Mouse (Mus musculus) megakaryocyte, embryonic 14.5 days (primary cell): ENCODE results near the gene Helz. TPM values are rescaled to one million over a fixed set of nuclear protein-coding genes. Genes with fewer than 3 reads are reported as not detected.

Experiments used
- H3K27me3 ChIP-seq: replicated peaks from 2 replicates; pipeline ENCODE3; 2012; ENCODE audit warnings: inconsistent platforms
- H3K36me3 ChIP-seq: replicated peaks from 2 replicates; pipeline ENCODE3; 2012; ENCODE audit warnings: low read length, inconsistent platforms, mixed read lengths
- H3K4me1 ChIP-seq: 2 replicates; pipeline ENCODE4 v1.6.1; 2012; ENCODE audit warnings: inconsistent platforms
- H3K4me3 ChIP-seq: replicated peaks from 2 replicates; pipeline ENCODE3; 2012; ENCODE audit warnings: moderate library complexity, mild to moderate bottlenecking, inconsistent platforms
- H3K9me3 ChIP-seq: 2 replicates; pipeline ENCODE4 v1.6.1; 2012; ENCODE audit warnings: inconsistent platforms
- FLI1 ChIP-seq: IDR thresholded peaks from 2 replicates; pipeline ENCODE4 v1.6.1; 2012; ENCODE audit warnings: low read length, inconsistent platforms, mixed read lengths
- GATA1 ChIP-seq: IDR thresholded peaks from 3 replicates; pipeline ENCODE4 v1.6.1; 2012; ENCODE audit warnings: mixed read lengths, low read length, inconsistent platforms, borderline replicate concordance
- polyA plus RNA-seq: library from polyadenylated mRNA; stranded (reverse); fragments of >175 nt; gene quantifications from 2 replicates; pipeline ENCODE4 v1.2.3, GENCODE M21; 2012; ENCODE audit warnings: low replicate concordance; ENCODE audit not compliant: insufficient read depth

Helz gene
- polyA plus RNA-seq, 1 experiment = 99.4 TPM

GRCm38 (mm10) chr11:107729141-107729540 is 181.4 kb downstream of the Helz start:
- Histone ChIP-seq H3K27me3 (peaks cover 76% of the 10 kb centered on the region), H3K4me1 (peaks cover 30% of the 10 kb centered on the region), H3K9me3 (0 out of 2 replicates have a peak, but pooled peaks cover under 1% of the 10 kb centered on the region), H3K4me3 (no peak overlapping the region), H3K36me3 (no peaks in the 10 kb centered on the region)
- no peak for TF ChIP-seq FLI1
- TF ChIP-seq GATA1 = no peak

DNA sequence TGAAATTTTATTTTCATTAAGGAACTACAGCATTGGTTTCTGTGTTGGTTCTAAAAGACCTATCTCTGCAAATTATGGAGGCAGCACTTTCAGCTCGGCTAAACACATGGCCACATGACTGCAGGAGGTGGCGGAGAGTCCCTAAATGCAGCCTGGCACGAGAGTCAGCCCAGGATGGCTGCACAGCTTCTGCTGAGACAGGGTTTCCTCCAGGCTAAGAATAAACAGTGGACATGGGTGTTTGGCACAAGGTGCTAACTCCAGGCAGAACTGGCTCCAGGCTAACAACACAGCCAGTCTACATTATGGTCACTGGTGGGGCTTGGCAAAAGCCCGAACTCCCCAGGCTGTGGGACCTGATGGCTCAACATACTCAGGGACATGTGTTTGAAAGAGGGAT is 183.2 kb downstream of the Helz start:
- Histone ChIP-seq H3K27me3 (peaks cover 71% of the 10 kb centered on the region), H3K4me1 (peaks cover 36% of the 10 kb centered on the region), H3K36me3 (no peaks in the 10 kb centered on the region), H3K9me3 (peaks cover 4% of the 10 kb centered on the region), H3K4me3 (no peak overlapping the region)
- no peak for TF ChIP-seq GATA1

GRCm38 (mm10) chr11:107731498-107731897 is 183.8 kb downstream of the Helz start:
- no peaks in the 10 kb centered on the region for H3K36me3 ChIP-seq
- H3K4me1 ChIP-seq = peaks cover 37% of the 10 kb centered on the region
- H3K27me3 ChIP-seq = peaks cover 73% of the 10 kb centered on the region
- TF ChIP-seq FLI1 (no peak), GATA1 (no peak)
- H3K4me3 ChIP-seq = no peak overlapping the region
- H3K9me3 ChIP-seq = peaks cover 4% of the 10 kb centered on the region

DNA sequence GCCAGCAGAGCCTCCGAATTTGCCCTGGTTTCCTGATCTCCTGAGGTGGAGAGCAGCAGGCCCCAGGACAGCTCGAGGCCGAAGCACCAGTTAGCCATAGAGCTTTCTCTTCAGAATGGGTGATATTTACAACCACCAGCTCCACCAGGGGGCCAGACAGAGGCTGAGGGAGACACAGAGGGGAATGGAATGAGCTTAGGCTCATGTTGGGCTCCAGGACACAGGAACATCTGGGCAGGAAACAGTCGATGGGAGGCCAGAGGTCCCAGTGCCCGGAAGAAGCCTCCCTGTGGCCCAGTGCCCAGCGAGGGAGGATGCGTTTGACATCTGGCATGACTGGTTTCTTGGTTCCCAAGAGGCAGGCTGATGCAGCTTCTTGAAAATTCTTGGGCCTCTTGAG is 186.4 kb downstream of the Helz start:
- peaks cover 70% of the 10 kb centered on the region for H3K27me3 ChIP-seq
- no peaks in the 10 kb centered on the region for H3K36me3 ChIP-seq
- peaks cover 4% of the 10 kb centered on the region for H3K9me3 ChIP-seq
- no peak overlapping the region for H3K4me3 ChIP-seq
- no peak for TF ChIP-seq GATA1
- TF ChIP-seq FLI1 = no peak
- peaks cover 53% of the 10 kb centered on the region for H3K4me1 ChIP-seq

DNA sequence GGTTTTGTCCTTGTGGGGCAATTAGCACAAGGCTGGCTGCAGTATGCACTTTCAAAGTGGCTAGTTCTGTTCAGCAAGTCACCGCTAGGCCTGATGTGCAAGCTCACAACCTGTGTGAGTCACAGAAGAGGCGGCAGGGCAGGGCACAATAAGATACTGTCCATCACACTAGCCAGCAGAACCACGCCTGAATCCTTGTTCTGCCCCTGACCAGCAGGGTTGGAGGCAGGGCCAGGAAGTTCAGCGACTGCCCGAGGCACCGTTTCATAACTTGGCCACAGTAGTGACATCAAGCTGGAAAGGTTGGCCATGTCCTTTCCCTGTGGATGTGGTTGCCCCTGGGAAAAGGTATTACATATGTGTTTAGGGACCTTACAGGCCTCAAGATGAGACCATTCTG is 190.2 kb downstream of the Helz start:
- Histone ChIP-seq H3K36me3 (no peaks in the 10 kb centered on the region), H3K27me3 (peaks cover 62% of the 10 kb centered on the region), H3K4me1 (peaks cover 69% of the 10 kb centered on the region), H3K9me3 (peaks cover 4% of the 10 kb centered on the region), H3K4me3 (peak overlapping the region; percentile 51)
- TF ChIP-seq GATA1 = no peak
- TF ChIP-seq FLI1 = no peak

GRCm38 (mm10) chr11:107738418-107739099 is 190.8 kb downstream of the Helz start:
- Histone ChIP-seq H3K4me1 (peaks cover 76% of the 10 kb centered on the region), H3K4me3 (no peak overlapping the region), H3K27me3 (peaks cover 62% of the 10 kb centered on the region), H3K9me3 (peaks cover 4% of the 10 kb centered on the region), H3K36me3 (no peaks in the 10 kb centered on the region)
- TF ChIP-seq GATA1 (no peak), FLI1 (no peak)

GRCm38 (mm10) chr11:107743100-107743499 is 195.4 kb downstream of the Helz start:
- peaks cover 40% of the 10 kb centered on the region for H3K27me3 ChIP-seq
- H3K4me3 ChIP-seq = peak overlapping the region; percentile 8
- H3K4me1 ChIP-seq = peaks cover 80% of the 10 kb centered on the region
- H3K9me3 ChIP-seq = peaks cover 8% of the 10 kb centered on the region
- TF ChIP-seq FLI1 (no peak), GATA1 (no peak)
- peaks cover 2% of the 10 kb centered on the region for H3K36me3 ChIP-seq

Other genes with a start within 250 kb of the Helz start
- gene Pitpnc1, start 77.2 kb upstream of the Helz start, polyA plus RNA-seq = 1.4 and 5.1 TPM in 2 replicates
- 5.1 and 28.0 TPM in 2 replicates for gene Psmd12, start 68.4 kb upstream of the Helz start, polyA plus RNA-seq
- gene Cacng1, start 168.6 kb downstream of the Helz start, polyA plus RNA-seq = not detected in 2 replicates
- gene Cacng4, start 246.6 kb downstream of the Helz start, polyA plus RNA-seq = 0.09 TPM in 1 of 2 replicates, not detected in the other